Mouse (Mus musculus): Measurements from ENCODE around the gene Snrpn. TPM values are rescaled to one million over a fixed set of nuclear protein-coding genes. Genes with fewer than 3 reads are reported as not detected.
"Not testable (repeated sequence)": the region's sequence is repeated elsewhere in the genome, so short reads cannot be mapped to it uniquely, and the experiment has no call there.

Gene Snrpn
- 22.1 and 22.7 TPM in 2 replicates for polyA plus RNA-seq (2015; fragmentation: Nextera tagmentation; extraction: Ambion mirVana)

- no peak within 1 kb of the TSS for H3K4me2 ChIP-seq (replicated peaks; ENCODE audit: low read depth)
- H3K27me3 ChIP-seq (ENCODE audit: control insufficient read depth, insufficient read depth, low read length), result no peaks in the 10 kb centered on the region
- H3K9me3 ChIP-seq (ENCODE audit: control insufficient read depth, low read length), result no peaks in the 10 kb centered on the region
- no peaks in the 10 kb centered on the region for H3K4me1 ChIP-seq (replicated peaks; ENCODE audit: control insufficient read depth, insufficient read depth)
- H3K27ac ChIP-seq (replicated peaks), result no peak within 1 kb of the TSS
- TF ChIP-seq CTCF (IDR thresholded peaks at IDR 0.05; ENCODE audit: low read depth), result no peak
- no peak for TF ChIP-seq EP300 (optimal IDR thresholded peaks at IDR 0.05)
- H3K36me3 ChIP-seq (ENCODE audit: control insufficient read depth, insufficient read depth, low read length), result no peaks in the 10 kb centered on the region
- WGBS, result 47% methylated on average over 4 of the region's 4 CpGs
- H3K9ac ChIP-seq (ENCODE audit: low read length), result no peak within 1 kb of the TSS
- DNase-seq (ENCODE audit: low spot score) (no peak), ATAC-seq (ENCODE audit: low FRiP score, low TSS enrichment) (no peak)
- H3K4me3 ChIP-seq (ENCODE audit: low read depth, low read length), result no peak within 1 kb of the TSS
Observed at GRCm38 (mm10) chr7:60139742-60140480, at the start of gene Snrpn. Snrpn (minus strand) TSS chr7:60140219.

GRCm38 (mm10) chr7:60170250-60171185 is 30.5 kb upstream of the Snrpn start:
- Histone ChIP-seq H3K36me3 (ENCODE audit: control insufficient read depth, insufficient read depth, low read length) (no peaks in the 10 kb centered on the region), H3K27ac (replicated peaks) (no peak overlapping the region), H3K27me3 (ENCODE audit: control insufficient read depth, insufficient read depth, low read length) (no peaks in the 10 kb centered on the region), H3K4me2 (replicated peaks; ENCODE audit: low read depth) (no peak overlapping the region), H3K4me1 (replicated peaks; ENCODE audit: control insufficient read depth, insufficient read depth) (no peaks in the 10 kb centered on the region), H3K9me3 (ENCODE audit: control insufficient read depth, low read length) (no peaks in the 10 kb centered on the region), H3K4me3 (ENCODE audit: low read depth, low read length) (no peak overlapping the region), H3K9ac (ENCODE audit: low read length) (no peak overlapping the region)
- WGBS, result 48% methylated on average over 5 of the region's 5 CpGs
- DNase-seq (ENCODE audit: low spot score) (no peak), ATAC-seq (ENCODE audit: low FRiP score, low TSS enrichment) (no peak)
- no peak for TF ChIP-seq CTCF (IDR thresholded peaks at IDR 0.05; ENCODE audit: low read depth)
- TF ChIP-seq EP300 (optimal IDR thresholded peaks at IDR 0.05), result no peak

- TF ChIP-seq EP300 (optimal IDR thresholded peaks at IDR 0.05) (no peak), CTCF (IDR thresholded peaks at IDR 0.05; ENCODE audit: low read depth) (no peak)
- Histone ChIP-seq H3K4me3 (ENCODE audit: low read depth, low read length) (no peak overlapping the region), H3K9me3 (ENCODE audit: control insufficient read depth, low read length) (no peaks in the 10 kb centered on the region), H3K4me2 (replicated peaks; ENCODE audit: low read depth) (no peak overlapping the region), H3K27ac (replicated peaks) (no peak overlapping the region), H3K36me3 (ENCODE audit: control insufficient read depth, insufficient read depth, low read length) (no peaks in the 10 kb centered on the region), H3K9ac (ENCODE audit: low read length) (no peak overlapping the region), H3K4me1 (replicated peaks; ENCODE audit: control insufficient read depth, insufficient read depth) (no peaks in the 10 kb centered on the region), H3K27me3 (ENCODE audit: control insufficient read depth, insufficient read depth, low read length) (no peaks in the 10 kb centered on the region)
- ATAC-seq (ENCODE audit: low FRiP score, low TSS enrichment), result no peak
- 64% methylated on average over 7 of the region's 7 CpGs for WGBS
- no peak for DNase-seq (ENCODE audit: low spot score)
Observed at GRCm38 (mm10) chr7:60125332-60125731, 14.7 kb downstream of the Snrpn start.

GRCm38 (mm10) chr7:60123086-60123624 is 16.9 kb downstream of the Snrpn start:
- H3K9ac ChIP-seq (ENCODE audit: low read length); H3K27ac ChIP-seq (replicated peaks); H3K9me3 ChIP-seq (ENCODE audit: control insufficient read depth, low read length); H3K4me1 ChIP-seq (replicated peaks; ENCODE audit: control insufficient read depth, insufficient read depth); DNase-seq (ENCODE audit: low spot score); H3K27me3 ChIP-seq (ENCODE audit: control insufficient read depth, insufficient read depth, low read length); ATAC-seq (ENCODE audit: low FRiP score, low TSS enrichment); H3K36me3 ChIP-seq (ENCODE audit: control insufficient read depth, insufficient read depth, low read length); H3K4me2 ChIP-seq (replicated peaks; ENCODE audit: low read depth); H3K4me3 ChIP-seq (ENCODE audit: low read depth, low read length): not testable (repeated sequence)
- WGBS, result 48% methylated on average over 3 of the region's 3 CpGs

GRCm38 (mm10) chr7:60122434-60123085 is 17.5 kb downstream of the Snrpn start:
- H3K36me3 ChIP-seq (ENCODE audit: control insufficient read depth, insufficient read depth, low read length), result no peaks in the 10 kb centered on the region
- H3K9me3 ChIP-seq (ENCODE audit: control insufficient read depth, low read length), result no peaks in the 10 kb centered on the region
- WGBS, result 49% methylated on average over 2 of the region's 2 CpGs
- H3K27ac ChIP-seq (replicated peaks), result no peak overlapping the region
- no peak for TF ChIP-seq EP300 (optimal IDR thresholded peaks at IDR 0.05)
- DNase-seq (ENCODE audit: low spot score) (no peak), ATAC-seq (ENCODE audit: low FRiP score, low TSS enrichment) (no peak)
- H3K27me3 ChIP-seq (ENCODE audit: control insufficient read depth, insufficient read depth, low read length), result no peaks in the 10 kb centered on the region
- H3K4me1 ChIP-seq (replicated peaks; ENCODE audit: control insufficient read depth, insufficient read depth), result no peaks in the 10 kb centered on the region
- H3K4me2 ChIP-seq (replicated peaks; ENCODE audit: low read depth), result no peak overlapping the region
- H3K9ac ChIP-seq (ENCODE audit: low read length), result no peak overlapping the region
- H3K4me3 ChIP-seq (ENCODE audit: low read depth, low read length), result no peak overlapping the region

Data from stomach, postnatal 0 days (tissue).